Mouse (Mus musculus) liver, adult 2 months (tissue): ENCODE measurements at regions not wholly inside any gene's neighbourhood (a gene's known extent, or its start where the extent isn't known, plus 50 kb on each side); places are given as distances from the start of the nearest gene placed in this dataset.

Experiments
- CTCF ChIP-seq: fragments of 200-500 bp; IDR thresholded peaks from 2 replicates; pipeline ENCODE4 v1.5.1; 2011; ENCODE audit warnings: low read depth, low read length, control low read depth
- POLR2A ChIP-seq: fragments of 200-500 bp; IDR thresholded peaks from 2 replicates; pipeline ENCODE4 v1.6.1; 2011; ENCODE audit warnings: low read length, control low read depth; ENCODE audit not compliant: insufficient read depth; ENCODE audit errors: extremely low read depth

GRCm38 (mm10) chr8:113542082-113542481, 93.3 kb upstream of the Mon1b start:
- TF ChIP-seq CTCF (no peak), POLR2A (no peak)
